Mouse (Mus musculus): ENCODE measurements around the gene Rps6kb1. TPM values are rescaled to one million over a fixed set of nuclear protein-coding genes. Genes with fewer than 3 reads are reported as not detected.
"Not testable (repeated sequence)": the region's sequence is repeated elsewhere in the genome, so short reads cannot be mapped to it uniquely, and the experiment has no call there.

Gene Rps6kb1
- polyA plus RNA-seq, 1 experiment, result not detected

DNA sequence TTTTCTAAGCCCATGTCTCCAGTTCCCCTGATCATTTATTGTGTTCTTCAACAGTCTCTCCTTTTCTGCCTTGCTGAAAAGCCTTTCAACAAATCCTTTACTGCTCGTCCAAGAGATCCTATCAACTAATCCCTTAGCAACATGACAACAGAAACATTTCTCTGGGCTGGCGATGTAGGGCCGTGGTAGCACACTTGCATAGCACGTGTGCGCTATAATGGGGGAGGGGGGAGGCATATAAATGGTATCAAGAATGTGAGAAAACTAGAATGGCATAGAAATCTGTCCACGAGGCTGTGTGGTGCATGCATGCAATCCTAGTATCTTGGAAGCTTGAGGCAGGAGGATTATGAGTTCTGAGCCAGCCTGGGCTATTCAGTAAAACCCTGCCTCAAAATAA is 72.8 kb downstream of the Rps6kb1 start:
- no peak overlapping the region for H3K27ac ChIP-seq (ENCODE audit: insufficient read depth, low read depth, low read length)
- TF ChIP-seq CTCF (IDR thresholded peaks at IDR 0.05; ENCODE audit: insufficient read depth, low read depth, low read length), result no peak
- TF ChIP-seq POLR2A (IDR thresholded peaks at IDR 0.05; ENCODE audit: insufficient read depth, low read depth, low read length), result no peak
- no peak overlapping the region for H3K4me3 ChIP-seq (ENCODE audit: insufficient read depth, low read depth, low read length)
- peaks cover 9% of the 10 kb centered on the region for H3K4me1 ChIP-seq (ENCODE audit: control insufficient read depth, insufficient read depth, low read length)
- 37% methylated on average over 6 of the region's 6 CpGs for WGBS

DNA sequence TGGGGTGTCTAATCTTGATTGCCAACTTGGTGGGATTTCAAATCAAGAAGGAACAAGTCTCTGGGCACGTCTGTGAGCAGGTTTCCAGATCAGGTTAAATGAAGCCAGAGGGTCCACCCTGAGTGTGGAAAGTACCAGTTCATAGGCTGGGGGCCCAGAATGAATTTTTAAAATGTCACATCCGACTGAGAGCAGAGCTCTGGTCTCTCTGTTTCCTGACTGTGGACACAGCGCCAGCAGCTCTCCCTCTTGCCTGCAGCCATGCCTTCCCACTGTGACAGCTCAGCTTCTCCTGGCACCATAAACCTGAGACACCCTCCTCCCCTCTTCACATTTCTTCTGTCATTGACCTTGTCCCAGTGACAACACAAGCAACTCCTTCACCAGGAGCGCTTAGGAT is 75.6 kb downstream of the Rps6kb1 start:
- WGBS, result 76% methylated on average over 4 of the region's 4 CpGs
- no peak for TF ChIP-seq CTCF (IDR thresholded peaks at IDR 0.05; ENCODE audit: insufficient read depth, low read depth, low read length)
- no peak for TF ChIP-seq POLR2A (IDR thresholded peaks at IDR 0.05; ENCODE audit: insufficient read depth, low read depth, low read length)
- H3K4me1 ChIP-seq (ENCODE audit: control insufficient read depth, insufficient read depth, low read length), result peaks cover 8% of the 10 kb centered on the region
- no peak overlapping the region for H3K4me3 ChIP-seq (ENCODE audit: insufficient read depth, low read depth, low read length)
- no peak overlapping the region for H3K27ac ChIP-seq (ENCODE audit: insufficient read depth, low read depth, low read length)

DNA sequence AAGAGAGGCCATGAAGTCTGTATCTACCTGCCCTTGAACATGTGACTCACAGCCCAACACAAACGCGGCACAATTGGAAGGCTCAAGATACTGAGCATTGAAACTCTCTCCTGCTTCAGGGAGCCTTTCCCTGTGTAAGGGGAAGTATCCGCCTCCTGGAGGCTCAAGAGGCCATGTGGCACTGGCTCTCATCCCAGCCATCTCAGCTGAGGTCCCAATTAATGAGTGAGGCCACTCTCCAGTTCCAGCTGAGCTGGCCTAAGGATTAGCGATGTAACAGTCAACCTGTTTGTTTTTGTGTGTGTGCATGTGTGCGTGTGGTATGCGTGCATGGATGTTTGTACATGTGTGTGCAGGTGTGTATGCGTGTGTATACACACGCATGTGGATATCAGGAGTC is 76.3 kb downstream of the Rps6kb1 start:
- Histone ChIP-seq H3K4me1 (ENCODE audit: control insufficient read depth, insufficient read depth, low read length) (peaks cover 4% of the 10 kb centered on the region; the same call in 1 of the 2 replicates), H3K4me3 (ENCODE audit: insufficient read depth, low read depth, low read length) (no peak overlapping the region), H3K27ac (ENCODE audit: insufficient read depth, low read depth, low read length) (no peak overlapping the region)
- no peak for TF ChIP-seq CTCF (IDR thresholded peaks at IDR 0.05; ENCODE audit: insufficient read depth, low read depth, low read length)
- no peak for TF ChIP-seq POLR2A (IDR thresholded peaks at IDR 0.05; ENCODE audit: insufficient read depth, low read depth, low read length)
- WGBS, result 58% methylated on average over 8 of the region's 8 CpGs

DNA sequence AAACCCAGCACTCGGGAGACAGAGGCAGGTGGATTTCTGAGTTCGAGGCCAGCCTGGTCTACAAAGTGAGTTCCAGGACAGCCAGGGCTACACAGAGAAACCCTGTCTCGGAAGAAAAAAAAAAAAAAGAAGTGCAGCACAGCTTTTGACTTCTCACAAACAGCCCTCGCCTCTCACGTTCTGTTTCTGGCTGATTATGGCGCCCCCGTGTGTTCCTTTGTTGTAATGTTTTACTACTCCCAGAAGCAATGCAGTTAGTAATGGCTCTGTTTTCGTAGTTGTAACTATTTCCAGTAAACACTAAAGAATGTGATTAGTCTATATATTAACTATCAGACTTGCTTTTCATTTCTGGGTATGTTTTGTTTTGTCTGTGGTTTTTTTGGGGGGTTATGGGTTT is 80.3 kb downstream of the Rps6kb1 start:
- not testable (repeated sequence) for H3K4me1 ChIP-seq (ENCODE audit: control insufficient read depth, insufficient read depth, low read length); H3K4me3 ChIP-seq (ENCODE audit: insufficient read depth, low read depth, low read length); H3K27ac ChIP-seq (ENCODE audit: insufficient read depth, low read depth, low read length)
- WGBS, result 12% methylated on average over 8 of the region's 8 CpGs

DNA sequence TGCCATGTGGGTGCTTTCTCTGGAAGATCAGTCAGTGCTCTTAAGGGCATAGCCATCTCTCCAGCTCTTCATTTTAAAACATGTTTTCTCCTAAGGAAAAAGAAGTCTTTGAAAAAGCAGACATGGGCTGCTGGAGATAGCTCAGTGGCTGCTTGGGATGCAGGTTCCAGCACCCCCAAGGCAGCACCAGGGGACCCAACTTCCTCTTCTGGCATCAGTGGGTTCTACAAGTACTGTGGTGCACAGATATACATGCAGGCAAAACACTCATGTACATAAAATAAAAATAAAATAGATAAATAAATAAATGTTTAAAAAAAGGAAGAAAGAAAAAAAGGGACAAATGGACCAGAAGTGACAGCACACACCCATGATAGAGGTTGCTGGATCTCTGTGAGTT is 82.0 kb downstream of the Rps6kb1 start:
- no peak overlapping the region for H3K4me3 ChIP-seq (ENCODE audit: insufficient read depth, low read depth, low read length)
- H3K4me1 ChIP-seq (ENCODE audit: control insufficient read depth, insufficient read depth, low read length), result no peaks in the 10 kb centered on the region
- H3K27ac ChIP-seq (ENCODE audit: insufficient read depth, low read depth, low read length), result no peak overlapping the region
- TF ChIP-seq POLR2A (IDR thresholded peaks at IDR 0.05; ENCODE audit: insufficient read depth, low read depth, low read length), result no peak
- no peak for TF ChIP-seq CTCF (IDR thresholded peaks at IDR 0.05; ENCODE audit: insufficient read depth, low read depth, low read length)

DNA sequence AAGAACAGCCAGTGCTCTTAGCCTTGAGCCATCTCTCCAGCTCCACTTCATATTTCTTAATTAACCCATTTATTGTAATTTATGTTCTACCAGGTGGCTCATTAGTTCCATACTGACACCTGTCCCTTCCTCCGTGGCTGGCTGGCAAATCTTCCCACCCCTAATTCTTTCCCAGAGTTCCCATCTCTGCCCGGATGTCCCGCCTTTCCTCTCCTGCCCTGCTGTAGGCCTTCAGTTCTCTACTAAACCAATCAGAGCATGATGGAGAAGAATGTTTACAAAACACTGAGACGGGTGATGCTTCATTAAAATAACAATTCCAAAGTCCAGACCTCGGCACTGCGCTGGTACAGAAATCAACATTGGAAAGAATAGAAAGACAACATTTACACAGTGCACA is 85.7 kb downstream of the Rps6kb1 start:
- Histone ChIP-seq H3K4me3 (ENCODE audit: insufficient read depth, low read depth, low read length) (no peak overlapping the region), H3K4me1 (ENCODE audit: control insufficient read depth, insufficient read depth, low read length) (no peaks in the 10 kb centered on the region), H3K27ac (ENCODE audit: insufficient read depth, low read depth, low read length) (no peak overlapping the region)
- TF ChIP-seq CTCF (IDR thresholded peaks at IDR 0.05; ENCODE audit: insufficient read depth, low read depth, low read length), result no peak
- no peak for TF ChIP-seq POLR2A (IDR thresholded peaks at IDR 0.05; ENCODE audit: insufficient read depth, low read depth, low read length)
- 90% methylated on average over 6 of the region's 6 CpGs for WGBS

DNA sequence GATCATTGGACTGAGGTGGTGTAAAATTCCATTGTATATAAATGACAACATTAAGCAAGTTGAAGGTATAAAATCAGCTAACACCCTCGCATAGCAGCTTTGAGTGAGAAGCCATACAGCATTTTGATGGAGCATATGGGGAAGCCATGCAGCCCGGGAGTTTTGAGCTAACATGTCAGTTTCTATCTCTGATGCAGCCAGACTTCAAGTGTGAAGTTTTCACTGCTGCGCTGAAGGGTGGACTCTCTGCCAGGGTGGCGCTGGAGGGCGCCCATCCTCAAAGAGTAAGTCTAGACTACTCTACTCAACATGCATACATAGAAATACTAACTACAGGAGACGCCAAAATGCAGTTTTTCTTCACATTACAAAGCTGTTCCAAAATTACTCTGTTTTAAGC is 87.1 kb downstream of the Rps6kb1 start:
- Histone ChIP-seq H3K4me1 (ENCODE audit: control insufficient read depth, insufficient read depth, low read length) (no peaks in the 10 kb centered on the region), H3K4me3 (ENCODE audit: insufficient read depth, low read depth, low read length) (no peak overlapping the region), H3K27ac (ENCODE audit: insufficient read depth, low read depth, low read length) (no peak overlapping the region)
- no peak for TF ChIP-seq CTCF (IDR thresholded peaks at IDR 0.05; ENCODE audit: insufficient read depth, low read depth, low read length)
- no peak for TF ChIP-seq POLR2A (IDR thresholded peaks at IDR 0.05; ENCODE audit: insufficient read depth, low read depth, low read length)
- WGBS, result 88% methylated on average over 6 of the region's 6 CpGs

DNA sequence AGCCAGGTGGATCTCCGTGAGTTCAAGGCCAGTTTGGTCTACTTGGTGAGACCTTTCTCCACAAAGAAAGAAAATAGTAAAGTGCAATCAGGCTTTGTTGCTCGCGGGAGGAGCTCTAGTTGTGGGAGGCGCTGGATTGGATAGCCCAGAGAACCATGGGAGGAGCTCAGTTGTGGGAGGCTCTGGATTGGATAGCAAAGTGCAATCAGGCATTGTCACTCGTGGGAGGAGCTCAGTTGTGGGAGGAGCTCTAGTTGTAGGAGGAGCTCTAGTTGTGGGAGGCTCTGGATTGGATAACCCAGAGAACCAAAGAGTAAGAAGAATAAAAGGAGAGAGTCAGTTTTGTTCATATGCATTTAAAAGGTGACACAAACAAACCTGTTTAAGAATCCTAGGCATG is 90.6 kb downstream of the Rps6kb1 start:
- Histone ChIP-seq H3K4me3 (ENCODE audit: insufficient read depth, low read depth, low read length) (no peak overlapping the region), H3K4me1 (ENCODE audit: control insufficient read depth, insufficient read depth, low read length) (no peaks in the 10 kb centered on the region), H3K27ac (ENCODE audit: insufficient read depth, low read depth, low read length) (no peak overlapping the region)
- no peak for TF ChIP-seq POLR2A (IDR thresholded peaks at IDR 0.05; ENCODE audit: insufficient read depth, low read depth, low read length)
- no peak for TF ChIP-seq CTCF (IDR thresholded peaks at IDR 0.05; ENCODE audit: insufficient read depth, low read depth, low read length)
- 88% methylated on average over 5 of the region's 5 CpGs for WGBS

Other genes starting within 250 kb of the Rps6kb1 start
- gene Med13, start 187.2 kb downstream of the Rps6kb1 start, polyA plus RNA-seq (2012; ENCODE audit: insufficient read depth, insufficient read length, low replicate concordance, missing spikeins), result 242 and 456 TPM in 2 replicates
- not detected in 2 replicates for gene Rnft1, start 60.1 kb downstream of the Rps6kb1 start, polyA plus RNA-seq (2012; ENCODE audit: insufficient read depth, insufficient read length, low replicate concordance, missing spikeins)
- gene Tubd1, start 186 bp upstream of the Rps6kb1 start, polyA plus RNA-seq (2012; ENCODE audit: insufficient read depth, insufficient read length, low replicate concordance, missing spikeins), result not detected in 2 replicates
- not detected in 2 replicates for gene Vmp1, start 139.0 kb upstream of the Rps6kb1 start, polyA plus RNA-seq (2012; ENCODE audit: insufficient read depth, insufficient read length, low replicate concordance, missing spikeins)
- gene Ptrh2, start 139.2 kb upstream of the Rps6kb1 start, polyA plus RNA-seq (2012; ENCODE audit: insufficient read depth, insufficient read length, low replicate concordance, missing spikeins), result not detected in 2 replicates
- gene Cltc, start 212.8 kb upstream of the Rps6kb1 start, polyA plus RNA-seq (2012; ENCODE audit: insufficient read depth, insufficient read length, low replicate concordance, missing spikeins), result 158 and 225 TPM in 2 replicates